Mouse (Mus musculus) intestine, postnatal 0 days (tissue): ENCODE data around the gene Lgals12. TPM values are rescaled to one million over a fixed set of nuclear protein-coding genes. Genes with fewer than 3 reads are reported as not detected.

Source experiments
- ATAC-seq: fragments of 200-750 bp; cut with Nextera tagmentation; 2 replicates; pipeline ENCODE4 v1.8.0; 2017; ENCODE audit warnings: mild to moderate bottlenecking, moderate TSS enrichment, moderate library complexity
- H3K27ac ChIP-seq: fragments of 300-500 bp; sonication (generic); 2 replicates; pipeline ENCODE4 v1.5.1; 2014; ENCODE audit warnings: mild to moderate bottlenecking, low read depth, low read length, moderate library complexity
- H3K27me3 ChIP-seq: fragments of 300-500 bp; sonication (generic); replicated peaks from 2 replicates; pipeline ENCODE4 v1.6.1; 2014; ENCODE audit warnings: low read length, mixed read lengths; ENCODE audit not compliant: control insufficient read depth, insufficient read depth
- H3K36me3 ChIP-seq: fragments of 300-500 bp; sonication (generic); 2 replicates; pipeline ENCODE4 v1.6.1; 2014; ENCODE audit warnings: mild to moderate bottlenecking, moderate library complexity; ENCODE audit not compliant: control insufficient read depth, insufficient read depth
- H3K4me1 ChIP-seq: fragments of 300-500 bp; sonication (generic); replicated peaks from 2 replicates; pipeline ENCODE4 v1.6.1; 2014; ENCODE audit warnings: antibody characterized with exemption, low read length, mixed read lengths; ENCODE audit not compliant: control insufficient read depth, insufficient read depth
- H3K4me2 ChIP-seq: fragments of 300-500 bp; sonication (generic); replicated peaks from 2 replicates; pipeline ENCODE4 v1.6.1; 2014; ENCODE audit warnings: low read depth, mild to moderate bottlenecking, moderate library complexity
- H3K4me3 ChIP-seq: fragments of 300-500 bp; sonication (generic); 2 replicates; pipeline ENCODE4 v1.5.1; 2014; ENCODE audit warnings: low read depth, low read length
- H3K9ac ChIP-seq: fragments of 300-500 bp; sonication (generic); 2 replicates; pipeline ENCODE4 v1.6.1; 2014; ENCODE audit warnings: mild to moderate bottlenecking, low read depth, low read length
- H3K9me3 ChIP-seq: fragments of 300-500 bp; sonication (generic); 2 replicates; pipeline ENCODE4 v1.6.1; 2016; ENCODE audit warnings: mixed run types; ENCODE audit not compliant: control insufficient read depth
- CTCF ChIP-seq: sonication (generic); IDR thresholded peaks from 2 replicates; pipeline ENCODE4 v1.5.1; 2016; ENCODE audit warnings: low read depth, mild to moderate bottlenecking, control low read depth, antibody characterized with exemption, moderate library complexity
- WGBS: fragments of 180-500 bp; shearing (Covaris S2); extraction: QIAGEN DNeasy Blood & Tissue Kit; methylation state at CpG from one replicate; pipeline ENCODE4 v1.1.7; 2014; 5-methylcytosine and 5-hydroxymethylcytosine counted together
- polyA plus RNA-seq: library from polyadenylated mRNA; unstranded; fragments of >200 nt; fragmentation: Nextera tagmentation; extraction: Ambion mirVana; gene quantifications from 2 replicates; pipeline ENCODE4 v1.2.1, GENCODE M21; 2015

Lgals12 gene
- polyA plus RNA-seq, 1 experiment from 2014 or later: 0.38 TPM

DNA sequence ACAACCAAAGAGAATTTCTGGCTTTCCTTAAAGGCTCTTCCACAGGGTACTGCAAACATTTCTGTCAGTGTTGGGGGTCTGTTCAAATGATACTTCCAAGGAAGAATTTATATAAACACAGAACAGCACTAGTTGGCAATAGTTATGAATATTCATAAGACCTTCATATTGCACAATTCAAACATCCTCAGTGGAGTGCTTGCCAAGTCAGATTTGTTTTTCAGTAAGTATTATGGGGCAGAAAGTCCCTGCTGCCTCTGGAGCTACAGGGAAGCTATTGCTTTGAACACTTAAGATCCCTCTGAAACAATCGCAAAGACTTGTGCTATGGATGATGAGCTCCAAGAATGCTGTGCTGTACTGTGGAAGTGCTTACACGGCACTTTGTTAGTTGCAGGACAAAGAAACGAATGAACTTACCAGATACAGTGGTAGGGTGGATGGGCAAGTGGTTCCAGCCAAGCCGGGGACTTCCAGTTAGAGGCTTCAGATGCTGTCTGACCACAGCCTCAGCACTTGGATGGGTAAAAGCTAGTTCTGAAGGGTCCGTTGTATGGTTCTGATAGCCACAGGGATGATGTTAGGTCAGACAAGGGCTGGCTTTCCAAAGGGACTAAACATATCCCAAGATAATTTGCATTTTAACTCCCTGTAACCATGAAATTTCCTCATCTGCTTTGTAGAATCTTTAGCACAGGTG is 9.4 kb upstream of the Lgals12 start:
- Histone ChIP-seq H3K9ac (no peak overlapping the region), H3K27me3 (0 out of 2 replicates have a peak, but pooled peaks cover 5% of the 10 kb centered on the region), H3K9me3 (no peaks in the 10 kb centered on the region), H3K4me2 (no peak overlapping the region), H3K36me3 (no peaks in the 10 kb centered on the region), H3K4me3 (no peak overlapping the region), H3K4me1 (no peaks in the 10 kb centered on the region), H3K27ac (no peak overlapping the region)
- no peak for TF ChIP-seq CTCF
- no peak for ATAC-seq
- WGBS: 74% methylated on average over 5 of the region's 5 CpGs

DNA sequence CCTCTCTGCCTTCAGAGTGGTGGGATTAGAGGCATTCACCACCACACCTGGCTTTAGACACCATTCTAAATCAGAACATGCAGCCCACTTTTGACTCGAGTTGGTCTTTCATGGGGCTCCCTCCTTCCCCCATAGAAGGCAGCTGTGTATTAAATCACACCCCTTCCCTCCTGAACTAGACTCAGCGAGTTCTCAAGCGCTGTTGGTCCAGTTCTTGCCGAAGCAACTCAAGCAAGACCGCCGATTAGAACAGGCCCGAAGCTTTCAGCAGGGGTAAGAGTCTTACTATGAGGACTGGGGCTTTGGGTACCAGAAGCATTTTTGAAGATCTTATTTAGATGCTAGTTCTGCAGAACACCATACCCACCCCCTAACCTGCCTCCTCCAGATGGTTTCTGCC is 6.2 kb upstream of the Lgals12 start:
- Histone ChIP-seq H3K9ac (no peak overlapping the region), H3K9me3 (no peaks in the 10 kb centered on the region), H3K36me3 (no peaks in the 10 kb centered on the region), H3K4me3 (no peak overlapping the region), H3K4me1 (no peaks in the 10 kb centered on the region), H3K27ac (no peak overlapping the region), H3K27me3 (no peaks in the 10 kb centered on the region), H3K4me2 (no peak overlapping the region)
- TF ChIP-seq CTCF: no peak
- WGBS: 90% methylated on average over 7 of the region's 7 CpGs
- no peak for ATAC-seq

DNA sequence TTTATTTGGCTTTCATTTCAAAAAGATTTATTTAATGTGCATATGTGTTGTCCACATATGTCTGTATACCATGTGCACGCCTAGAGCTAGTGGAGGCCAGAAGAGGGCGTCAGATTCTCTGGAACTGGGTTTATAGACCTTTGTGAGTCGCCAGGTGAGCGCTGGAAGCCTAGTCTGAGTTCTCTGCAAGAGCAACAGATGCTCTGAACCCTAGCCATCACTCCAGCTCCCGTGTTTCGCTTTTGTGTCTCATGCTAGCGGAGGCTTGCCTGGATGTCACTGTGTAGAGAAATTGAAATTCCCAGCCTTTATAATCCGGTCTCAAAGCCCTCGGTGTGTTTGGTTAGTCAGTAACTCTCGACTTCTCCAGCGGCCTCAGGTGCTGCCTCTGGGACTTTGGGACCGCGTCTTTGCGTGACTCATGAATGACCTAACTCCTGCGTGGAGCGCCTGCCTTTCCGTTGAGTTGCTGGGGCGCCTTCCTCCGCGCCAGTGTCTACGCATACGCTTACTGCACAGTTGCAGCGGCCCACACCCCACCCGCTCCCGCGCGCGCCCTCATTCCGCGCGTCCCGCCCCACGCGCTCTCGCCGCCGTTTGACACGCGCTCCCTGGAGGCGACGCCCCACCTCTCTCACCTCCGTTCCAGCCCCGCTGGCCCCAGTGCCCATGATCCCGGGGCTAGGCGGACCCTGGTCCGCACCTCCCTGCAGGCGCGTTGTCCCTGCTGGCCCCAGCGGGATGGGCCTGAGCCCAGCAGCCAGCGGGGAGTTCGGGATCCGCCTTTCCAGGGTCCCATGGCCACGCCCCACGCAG is 5.2 kb upstream of the Lgals12 start, which contains the start of gene Hrasls5:
Gene Hrasls5, plus strand, starts transcription at position 600 of the 816 bp plus-strand sequence.
- 4% methylated on average over 54 of the region's 54 CpGs for WGBS
- Histone ChIP-seq H3K4me2 (peak within 1 kb of the TSS; percentile 82), H3K27ac (no peak within 1 kb of the TSS), H3K27me3 (no peaks in the 10 kb centered on the region), H3K4me3 (peak within 1 kb of the TSS; percentile 38), H3K36me3 (no peaks in the 10 kb centered on the region), H3K9ac (peak within 1 kb of the TSS; percentile 34; the same call in 1 of the 2 replicates), H3K9me3 (no peaks in the 10 kb centered on the region), H3K4me1 (peaks cover 5% of the 10 kb centered on the region; the same call in 1 of the 2 replicates)
- peak; percentile 68 for ATAC-seq
- peak; percentile 54 for TF ChIP-seq CTCF

DNA sequence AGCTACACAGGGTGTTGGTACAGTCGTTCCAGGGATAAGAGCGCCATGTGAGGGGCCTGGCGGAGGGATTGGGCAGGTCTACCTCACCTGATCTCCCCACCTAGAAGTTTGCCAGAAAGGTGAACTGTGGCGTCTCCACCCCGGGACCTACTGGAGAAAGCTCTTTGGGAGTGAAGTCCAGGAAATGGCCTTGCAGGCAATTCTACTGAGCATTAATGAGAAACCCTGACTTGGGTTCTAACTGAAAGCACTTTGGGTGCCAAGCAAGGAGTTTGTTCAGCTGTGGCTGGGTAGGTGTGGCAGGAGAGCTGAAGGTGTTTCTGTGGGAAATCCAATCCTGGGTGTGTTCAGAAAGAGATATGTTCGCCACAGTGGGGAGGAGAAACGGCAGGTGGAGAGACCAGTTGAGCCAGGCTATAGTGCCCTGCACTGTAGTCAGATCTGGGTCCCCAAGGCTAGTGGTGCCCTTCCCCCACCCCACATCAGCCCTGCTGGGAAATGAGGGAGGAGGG is 753 bp upstream of the Lgals12 start:
- Histone ChIP-seq H3K9me3 (no peaks in the 10 kb centered on the region), H3K27me3 (no peaks in the 10 kb centered on the region), H3K4me3 (no peak overlapping the region), H3K9ac (no peak overlapping the region), H3K36me3 (no peaks in the 10 kb centered on the region; the same call in 1 of the 2 replicates), H3K4me1 (peaks cover 9% of the 10 kb centered on the region; the same call in 1 of the 2 replicates), H3K4me2 (peak overlapping the region; percentile 76), H3K27ac (peak overlapping the region; percentile 60; the same call in 1 of the 2 replicates)
- peak; percentile 62 for ATAC-seq
- no peak for TF ChIP-seq CTCF
- 39% methylated on average over 7 of the region's 7 CpGs for WGBS

DNA sequence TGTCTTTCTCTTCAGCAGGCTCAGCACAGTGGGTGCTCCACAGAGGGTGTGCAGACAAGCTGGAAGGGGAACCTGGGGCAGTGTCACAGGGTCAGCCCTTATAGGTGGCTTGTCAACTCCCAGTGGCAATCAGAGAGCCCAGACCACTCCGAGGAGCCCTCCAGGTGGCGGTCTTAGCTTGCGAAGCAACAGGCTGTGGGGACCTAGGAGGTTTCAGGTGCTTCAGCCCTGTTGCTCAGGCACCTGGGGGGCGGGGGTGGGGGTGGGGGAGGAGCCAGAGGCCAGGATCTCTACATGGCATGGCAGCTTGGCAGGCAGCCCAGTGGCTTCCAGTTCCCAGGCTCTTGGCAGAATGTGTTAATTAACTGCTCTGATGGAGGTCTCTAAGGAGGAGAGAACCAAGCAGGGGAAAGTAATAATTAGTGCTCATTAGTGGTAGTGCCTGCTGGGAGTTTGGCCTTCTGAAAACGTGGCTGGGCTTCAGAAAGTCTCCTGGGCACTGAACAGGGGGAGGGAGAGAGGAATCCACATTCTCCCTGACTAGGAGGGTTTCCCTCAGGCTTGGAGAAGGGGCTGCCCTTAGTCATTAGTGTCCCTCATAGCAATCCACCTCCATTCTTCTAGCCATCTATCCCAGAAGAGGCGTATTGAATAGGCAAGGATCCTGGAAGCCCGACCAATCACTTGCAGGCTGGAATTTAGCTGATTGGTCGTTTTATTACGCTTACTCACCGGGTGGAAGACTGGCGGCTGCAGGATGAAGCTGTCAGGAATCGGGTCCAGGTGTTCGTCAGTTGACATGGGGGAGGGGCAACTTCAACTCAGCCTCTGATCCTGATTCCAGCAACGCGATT is 836 bp downstream of the Lgals12 start:
- Histone ChIP-seq H3K27ac (peak overlapping the region; percentile 60; the same call in 1 of the 2 replicates), H3K4me3 (peak overlapping the region; percentile 31), H3K36me3 (no peaks in the 10 kb centered on the region; the same call in 1 of the 2 replicates), H3K27me3 (no peaks in the 10 kb centered on the region), H3K9me3 (no peaks in the 10 kb centered on the region), H3K4me2 (peak overlapping the region; percentile 76), H3K9ac (peak overlapping the region; percentile 31; the same call in 1 of the 2 replicates), H3K4me1 (peaks cover 9% of the 10 kb centered on the region; the same call in 1 of the 2 replicates)
- 6% methylated on average over 15 of the region's 15 CpGs for WGBS
- TF ChIP-seq CTCF: peak; percentile 41
- ATAC-seq: peak; percentile 68
